Mouse (Mus musculus): ENCODE measurements around the gene Stab2.

DNA sequence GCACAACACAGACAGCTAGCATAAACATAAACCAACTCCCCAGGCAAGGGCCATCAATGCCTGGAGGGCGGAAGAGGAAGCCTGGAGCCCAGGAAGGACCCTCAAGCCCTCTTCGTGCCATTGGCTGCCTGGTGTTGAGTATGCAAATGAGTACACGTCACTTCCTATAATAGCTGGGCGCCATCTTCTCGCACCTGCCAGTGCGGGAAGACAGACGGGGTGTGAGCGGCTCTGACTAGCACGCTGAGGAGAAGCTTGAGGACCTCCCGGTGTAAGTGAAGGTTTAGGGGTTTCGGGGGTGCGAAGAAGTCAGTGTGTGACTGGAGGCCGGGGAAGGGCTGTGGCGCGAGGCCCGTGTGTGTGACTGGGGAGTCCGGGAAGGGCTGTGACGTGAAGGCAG, 99.3 kb downstream of the Stab2 start:
- TF ChIP-seq CTCF (IDR thresholded peaks at IDR 0.05; ENCODE audit: low read depth, low read length), result no peak
- no peak for TF ChIP-seq POLR2A (IDR thresholded peaks at IDR 0.05; ENCODE audit: borderline replicate concordance, low read depth, low read length)
